Mouse (Mus musculus) embryo, embryonic 11 days (tissue): ENCODE results near the gene Itga10.
"Not testable (repeated sequence)": the region's sequence is repeated elsewhere in the genome, so short reads cannot be mapped to it uniquely, and the experiment has no call there.

Experiments used
- DNase-seq: peaks from one replicate; pipeline ENCODE4 v3.0.0-alpha.2; 2015

Gene Itga10

DNA sequence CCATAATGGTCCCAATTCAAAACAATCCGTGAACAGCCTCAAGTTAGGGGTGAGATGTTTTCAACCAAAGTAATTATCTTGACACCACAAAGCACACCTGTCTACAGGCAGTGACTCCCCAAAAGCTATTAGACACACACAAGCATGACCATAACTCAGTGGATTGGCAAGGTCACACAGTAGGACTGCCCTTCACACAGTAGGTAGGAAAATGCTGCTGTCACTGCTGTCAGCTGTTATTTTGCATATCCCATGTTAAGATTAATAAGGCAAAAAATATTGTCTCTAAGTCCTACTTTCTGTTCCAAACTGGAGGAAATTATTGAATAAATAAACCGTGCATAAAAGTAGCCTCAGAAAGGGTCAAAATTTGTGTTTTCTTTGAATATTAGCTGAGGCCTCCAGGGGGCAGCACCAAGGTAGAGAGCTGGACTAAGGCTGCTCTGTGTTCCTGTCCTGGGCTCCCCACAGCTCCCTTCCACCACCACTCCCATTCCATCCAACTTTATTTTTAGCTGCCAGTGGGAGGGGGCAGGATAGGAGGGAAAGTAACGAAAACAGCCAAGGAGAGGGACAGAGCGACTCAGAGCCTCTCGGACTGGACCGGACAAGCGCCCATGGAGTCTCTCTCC, at the start of gene Itga10:
Gene Itga10, plus strand, starts transcription at position 567 of the 632 bp plus-strand sequence.
- DNase-seq, result peak; percentile 66

- no peak for DNase-seq
Measured at GRCm38 (mm10) chr3:96595661-96596060, 49.7 kb upstream of the Itga10 start.

DNA sequence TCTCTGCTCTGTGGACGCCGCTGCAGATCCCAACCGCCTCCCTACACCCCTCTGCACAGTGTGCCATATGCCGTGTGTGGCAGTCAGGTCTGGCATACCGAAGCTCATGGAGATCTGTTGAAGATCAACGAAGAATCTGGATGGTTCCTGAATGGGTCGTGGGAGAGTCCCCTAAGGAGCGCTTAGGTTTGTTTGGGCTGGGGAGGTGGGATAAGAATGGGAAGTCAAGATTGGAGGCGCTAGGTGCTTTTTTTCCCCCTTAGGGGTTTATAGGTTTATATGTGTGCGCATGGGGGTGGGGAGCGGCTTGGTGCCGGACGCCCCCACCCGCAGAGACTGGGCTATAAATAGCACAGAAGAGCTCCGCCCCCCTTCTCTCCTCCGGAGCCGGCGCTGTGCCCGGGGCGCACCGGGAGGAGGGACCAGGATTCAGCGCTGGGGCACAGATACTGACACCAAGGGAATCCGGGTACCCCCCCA, 49.1 kb upstream of the Itga10 start, which contains the start of gene Ankrd34a:
Gene Ankrd34a, plus strand, starts transcription at position 409 of the 480 bp plus-strand sequence.
- no peak for DNase-seq

GRCm38 (mm10) chr3:96596855-96597254, 48.5 kb upstream of the Itga10 start:
- no peak for DNase-seq

GRCm38 (mm10) chr3:96597435-96597891, 47.9 kb upstream of the Itga10 start:
- peak; percentile 73 for DNase-seq

GRCm38 (mm10) chr3:96598156-96599068, 47.0 kb upstream of the Itga10 start:
- peak; percentile 90 for DNase-seq

DNA sequence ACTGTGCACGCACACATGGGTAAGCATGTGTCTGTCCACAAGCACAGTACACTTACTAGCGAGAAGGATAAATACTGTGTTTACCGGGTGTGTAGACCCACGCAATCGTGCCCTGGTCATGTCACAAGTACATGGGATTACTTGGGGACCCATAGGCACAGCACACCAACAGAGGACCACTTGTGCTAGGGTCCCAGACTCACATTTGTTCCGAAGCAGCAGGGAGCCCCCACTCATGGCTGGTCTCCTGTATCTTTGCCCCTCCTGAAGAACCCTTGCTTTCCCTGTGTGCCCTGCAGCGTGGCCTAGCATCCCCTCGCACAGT, 46.4 kb upstream of the Itga10 start:
- DNase-seq, result no peak

DNA sequence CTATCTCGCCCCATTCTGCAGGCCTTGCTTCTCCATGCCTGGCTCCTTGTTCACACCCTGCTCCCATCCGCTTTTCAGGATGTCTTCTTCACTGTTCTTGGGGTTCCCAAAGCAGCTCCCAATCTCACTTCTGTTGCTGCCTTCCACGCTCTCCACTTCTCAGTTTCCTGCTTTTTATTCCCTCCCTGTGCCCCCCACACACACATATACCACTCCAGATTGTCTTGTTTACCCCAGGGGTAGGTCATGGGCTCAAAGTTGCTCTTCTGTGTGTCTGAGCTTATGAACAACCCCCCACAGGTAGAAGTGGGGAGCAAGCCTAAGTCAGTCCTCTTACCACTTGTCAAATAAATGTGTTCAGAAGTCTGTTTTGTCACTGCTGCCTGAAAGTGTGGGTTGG, 46.0 kb upstream of the Itga10 start:
- no peak for DNase-seq

- peak; percentile 95 for DNase-seq
Measured at GRCm38 (mm10) chr3:96600639-96601250, 44.6 kb upstream of the Itga10 start, which contains the start of gene Lix1l. TSS of gene Lix1l (plus strand) at chr3:96601149.

- DNase-seq, result peak; percentile 83
Measured at GRCm38 (mm10) chr3:96601251-96601787, 44.1 kb upstream of the Itga10 start.

DNA sequence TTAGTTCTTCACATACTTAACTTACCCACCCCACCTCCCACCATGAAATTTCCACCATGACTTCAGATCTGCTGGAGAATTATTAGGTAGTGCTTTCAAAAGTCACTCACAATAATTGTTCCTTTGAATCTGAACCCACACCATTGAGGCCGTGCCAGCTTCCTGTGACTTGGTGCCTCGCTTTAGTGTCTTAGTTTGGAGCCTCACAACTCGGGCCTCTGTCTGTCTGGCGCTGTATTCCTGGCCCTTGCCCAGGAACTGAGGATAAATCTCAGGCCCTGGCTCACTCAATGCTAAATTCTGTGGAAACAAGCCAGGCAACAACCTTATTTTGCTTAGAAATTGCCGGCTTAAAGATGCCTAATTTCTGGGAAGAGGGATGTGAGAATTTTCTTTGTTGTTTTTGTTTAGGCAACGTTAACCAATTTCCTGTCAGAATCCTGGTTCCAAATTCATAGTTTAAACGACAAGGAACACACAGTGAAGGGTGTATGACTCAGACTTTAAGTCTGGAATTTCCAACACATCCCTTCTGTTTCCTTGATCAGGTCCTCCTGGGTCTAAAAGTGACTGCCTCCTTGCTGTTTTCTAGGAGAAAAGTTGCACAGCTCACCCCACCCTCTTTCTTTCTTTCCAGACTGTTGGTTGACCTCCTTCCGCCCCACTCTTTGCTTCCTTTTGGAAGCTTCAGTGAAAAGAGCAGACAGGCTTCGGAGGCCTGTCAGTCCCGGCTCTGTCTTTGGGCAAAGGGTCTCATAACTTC, 43.3 kb upstream of the Itga10 start:
- DNase-seq, result no peak

GRCm38 (mm10) chr3:96602704-96603084, 42.7 kb upstream of the Itga10 start:
- DNase-seq, result no peak

- no peak for DNase-seq
Measured at GRCm38 (mm10) chr3:96603311-96603710, 42.1 kb upstream of the Itga10 start.

DNA sequence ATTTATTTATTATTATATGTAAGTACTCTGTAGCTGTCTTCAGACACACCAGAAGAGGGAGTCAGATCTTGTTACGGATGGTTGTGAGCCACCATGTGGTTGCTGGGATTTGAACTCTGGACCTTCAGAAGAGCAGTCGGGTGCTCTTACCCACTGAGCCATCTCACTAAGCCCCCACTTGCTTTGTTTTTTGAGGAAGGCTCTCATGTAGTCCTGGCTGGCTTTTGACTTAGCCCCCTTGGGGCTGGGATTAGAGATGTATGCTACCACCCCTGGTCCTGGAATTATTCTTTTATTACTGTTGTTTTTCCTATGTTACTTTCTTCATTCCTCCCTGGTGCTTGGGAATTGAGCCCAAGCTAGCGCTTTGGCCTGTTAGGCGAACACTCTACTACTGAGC, 39.4 kb upstream of the Itga10 start:
- DNase-seq, result not testable (repeated sequence)

GRCm38 (mm10) chr3:96606618-96607017, 38.8 kb upstream of the Itga10 start:
- no peak for DNase-seq

DNA sequence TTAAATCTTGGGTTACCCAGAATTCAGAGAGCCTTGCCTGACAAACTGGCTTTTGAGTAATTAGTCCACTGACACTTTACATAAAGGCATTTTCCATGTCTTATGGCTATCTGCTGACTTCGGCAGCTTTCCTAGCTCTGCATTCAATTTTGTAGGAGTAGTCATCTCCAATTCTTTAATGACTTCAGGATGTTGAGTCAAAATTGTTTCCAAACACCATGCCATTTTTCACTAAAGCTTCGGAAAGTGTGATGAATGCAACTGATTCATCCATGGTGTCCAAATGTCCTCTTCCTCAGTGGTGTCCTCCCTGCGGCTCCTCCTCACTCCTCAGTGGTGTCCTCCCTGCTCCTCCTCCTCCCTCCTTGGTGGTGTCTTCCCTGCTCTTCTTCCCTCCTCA, 27.4 kb upstream of the Itga10 start:
- DNase-seq, result no peak

DNA sequence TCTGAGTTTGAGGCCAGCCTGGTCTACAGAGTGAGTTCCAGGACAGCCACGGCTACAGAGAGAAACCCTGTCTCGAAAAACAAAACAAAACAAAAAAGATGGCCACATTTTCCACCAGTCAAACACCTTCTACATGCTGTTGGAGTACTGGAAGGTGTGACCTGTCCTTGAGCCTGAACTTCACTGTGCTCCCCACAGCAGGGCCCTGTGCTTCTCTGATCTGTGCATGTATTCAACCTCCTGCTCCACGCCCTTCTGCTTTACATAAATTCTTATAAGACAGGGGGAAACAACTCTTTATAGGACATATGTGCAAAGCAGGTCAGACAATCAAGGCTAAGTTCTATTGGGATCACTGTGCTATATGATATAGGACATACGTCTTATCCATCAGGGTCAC, 22.2 kb upstream of the Itga10 start:
- no peak for DNase-seq

GRCm38 (mm10) chr3:96629729-96630600, 15.4 kb upstream of the Itga10 start, which contains the start of gene Rbm8a:
TSS of gene Rbm8a (plus strand) at chr3:96629933.
- peak; percentile 100 for DNase-seq

DNA sequence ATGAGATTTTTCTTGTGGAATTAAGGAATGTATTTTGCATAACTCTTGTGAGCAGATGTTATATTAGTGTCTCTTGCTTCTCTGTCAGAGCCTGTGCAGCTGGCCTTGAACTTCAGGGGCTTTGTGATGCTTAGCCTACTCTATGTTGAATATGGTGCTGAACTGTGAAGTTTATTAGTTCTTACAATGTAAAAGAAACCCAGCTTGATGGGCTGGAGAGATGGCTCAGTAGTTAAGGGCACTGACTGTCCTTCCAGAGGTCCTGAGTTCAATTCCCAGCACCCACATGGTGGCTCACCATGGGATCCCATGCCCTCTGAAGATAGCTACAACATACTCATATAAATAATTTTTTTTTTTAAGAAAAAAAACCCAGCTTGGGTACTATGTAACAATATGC, 13.3 kb upstream of the Itga10 start:
- no peak for DNase-seq

GRCm38 (mm10) chr3:96634015-96634414, 11.4 kb upstream of the Itga10 start:
- no peak for DNase-seq
